Mouse (Mus musculus): ENCODE data around the gene Igsf11. TPM values are rescaled to one million over a fixed set of nuclear protein-coding genes. Genes with fewer than 3 reads are reported as not detected.

The Igsf11 gene
- total and polyA plus RNA-seq, 3 experiments, result not detected

DNA sequence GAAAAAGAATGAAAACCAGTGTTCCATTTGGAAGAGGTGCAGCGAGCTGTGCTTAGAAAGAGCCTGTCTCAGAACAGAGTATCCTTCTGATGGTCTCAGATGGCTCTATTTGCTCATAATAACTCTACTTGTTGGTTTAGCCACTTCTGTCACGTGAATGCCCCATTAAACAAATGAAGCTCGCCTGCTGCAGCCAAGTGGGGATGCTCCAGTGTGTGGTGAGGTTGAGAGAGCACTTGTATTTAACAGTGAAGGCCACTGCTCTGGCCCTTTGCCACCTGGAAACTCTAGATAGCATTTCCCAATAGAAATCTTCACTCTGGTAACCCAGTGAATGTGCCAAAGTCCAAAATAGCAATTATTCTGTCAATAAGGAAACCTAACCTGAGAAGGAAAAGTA, 92.9 kb downstream of the Igsf11 start:
- Histone ChIP-seq H3K27ac (ENCODE audit: control insufficient read depth, low read depth, low read length) (no peak overlapping the region), H3K9ac (ENCODE audit: control insufficient read depth, low read depth, low read length, poor library complexity, severe bottlenecking) (no peak overlapping the region), H3K36me3 (ENCODE audit: control insufficient read depth in 1 of 2, insufficient read depth in 2 of 2, low read length in 2 of 2) (no peaks in the 10 kb centered on the region), H3K4me3 (ENCODE audit: control insufficient read depth in 1 of 2, insufficient read depth in 1 of 2, low read depth in 2 of 2, low read length in 2 of 2) (no peak overlapping the region), H3K79me2 (ENCODE audit: control insufficient read depth, insufficient read depth, low read length, poor library complexity) (no peaks in the 10 kb centered on the region), H3K9me3 (replicated peaks; ENCODE audit: insufficient read depth, low read length) (no peaks in the 10 kb centered on the region), H3K4me1 (ENCODE audit: control insufficient read depth in 1 of 2, insufficient read depth in 2 of 2, low read length in 2 of 2) (no peaks in the 10 kb centered on the region), H3K27me3 (ENCODE audit: control insufficient read depth in 1 of 2, insufficient read depth in 2 of 2, low read length in 2 of 2) (no peaks in the 10 kb centered on the region; a peak in 1 of 4 replicates)
- TF ChIP-seq NELFE (IDR thresholded peaks at IDR 0.05; ENCODE audit: low read depth, low read length), result no peak
- no peak for DNase-seq (ENCODE audit: low read depth, low spot score)

DNA sequence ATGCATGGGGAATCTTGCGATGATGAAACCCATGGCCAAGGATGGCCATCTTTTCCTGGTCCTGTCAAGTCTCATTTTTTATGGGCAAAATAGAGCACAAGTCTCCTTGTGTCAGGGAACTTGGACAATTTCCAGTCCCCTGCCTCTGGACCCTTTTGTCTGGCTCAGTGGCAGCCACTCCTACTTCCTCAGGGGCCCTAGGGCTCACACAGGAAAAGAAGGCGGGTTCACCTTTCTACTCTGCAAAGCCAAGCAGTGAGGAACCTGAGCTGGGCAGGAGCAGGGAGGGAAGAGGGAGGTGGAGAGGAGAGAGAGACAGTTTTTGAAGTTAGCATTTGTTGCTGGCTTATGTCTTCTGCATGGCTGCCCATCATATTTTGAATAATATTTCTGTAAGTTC, 93.9 kb downstream of the Igsf11 start:
- TF ChIP-seq ZKSCAN1 (IDR thresholded peaks at IDR 0.05; ENCODE audit: low read depth, low read length) (no peak), ZNF384 (IDR thresholded peaks at IDR 0.05; ENCODE audit: low read depth, low read length) (no peak), MAX (IDR thresholded peaks at IDR 0.05; ENCODE audit: low read length) (no peak), RAD21 (IDR thresholded peaks at IDR 0.05; ENCODE audit: low read depth, low read length) (no peak), RCOR1 (IDR thresholded peaks at IDR 0.05; ENCODE audit: low read depth, low read length) (no peak), TBP (IDR thresholded peaks at IDR 0.05; ENCODE audit: low read depth, low read length) (no peak), EP300 (IDR thresholded peaks at IDR 0.05; ENCODE audit: low read depth in 1 of 2, low read length in 2 of 2) (no peak), HCFC1 (IDR thresholded peaks at IDR 0.05; ENCODE audit: low read depth, low read length) (no peak), TAL1 (IDR thresholded peaks at IDR 0.05; ENCODE audit: low read length) (no peak), USF1 (IDR thresholded peaks at IDR 0.05; ENCODE audit: low read depth, low read length) (no peak), MYC (IDR thresholded peaks at IDR 0.05; ENCODE audit: low read depth, low read length) (no peak)
- Histone ChIP-seq H3K4me3 (ENCODE audit: control insufficient read depth in 1 of 2, insufficient read depth in 1 of 2, low read depth in 2 of 2, low read length in 2 of 2) (no peak overlapping the region), H3K4me1 (ENCODE audit: control insufficient read depth in 1 of 2, insufficient read depth in 2 of 2, low read length in 2 of 2) (no peaks in the 10 kb centered on the region), H3K27me3 (ENCODE audit: control insufficient read depth in 1 of 2, insufficient read depth in 2 of 2, low read length in 2 of 2) (no peaks in the 10 kb centered on the region; a peak in 1 of 4 replicates), H3K9ac (ENCODE audit: control insufficient read depth, low read depth, low read length, poor library complexity, severe bottlenecking) (no peak overlapping the region), H3K27ac (ENCODE audit: control insufficient read depth, low read depth, low read length) (no peak overlapping the region), H3K79me2 (ENCODE audit: control insufficient read depth, insufficient read depth, low read length, poor library complexity) (no peaks in the 10 kb centered on the region), H3K9me3 (replicated peaks; ENCODE audit: insufficient read depth, low read length) (no peaks in the 10 kb centered on the region), H3K36me3 (ENCODE audit: control insufficient read depth in 1 of 2, insufficient read depth in 2 of 2, low read length in 2 of 2) (no peaks in the 10 kb centered on the region)
- no peak for DNase-seq (ENCODE audit: low read depth, low spot score)

DNA sequence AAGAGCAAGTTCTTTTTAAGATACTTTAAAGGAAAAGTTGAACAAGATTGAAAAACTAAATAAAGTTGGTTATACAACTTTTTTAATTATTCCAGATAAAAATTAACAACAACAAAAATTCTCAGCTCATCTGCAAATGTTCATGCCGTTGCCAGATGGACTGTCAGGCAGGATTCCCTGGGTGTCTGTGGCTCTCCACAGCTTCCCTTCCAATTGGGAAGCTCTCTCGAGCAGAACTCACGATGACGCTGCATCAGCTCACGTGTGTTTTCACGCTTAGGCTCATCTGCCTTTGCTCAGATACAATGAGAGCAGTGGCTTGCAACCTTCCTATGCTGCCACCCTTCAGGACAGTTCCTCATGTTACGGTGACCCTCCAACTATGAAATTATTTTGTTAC, 101.2 kb downstream of the Igsf11 start:
- no peaks in the 10 kb centered on the region; a peak in 1 of 4 replicates for H3K27me3 ChIP-seq (ENCODE audit: control insufficient read depth in 1 of 2, insufficient read depth in 2 of 2, low read length in 2 of 2)
- no peak for DNase-seq (ENCODE audit: low read depth, low spot score)
- no peak overlapping the region for H3K27ac ChIP-seq (ENCODE audit: control insufficient read depth, low read depth, low read length)
- H3K79me2 ChIP-seq (ENCODE audit: control insufficient read depth, insufficient read depth, low read length, poor library complexity), result no peaks in the 10 kb centered on the region
- no peaks in the 10 kb centered on the region for H3K4me1 ChIP-seq (ENCODE audit: control insufficient read depth in 1 of 2, insufficient read depth in 2 of 2, low read length in 2 of 2)
- TF ChIP-seq TBP (IDR thresholded peaks at IDR 0.05; ENCODE audit: low read depth, low read length), result no peak
- TF ChIP-seq NRF1 (IDR thresholded peaks at IDR 0.05; ENCODE audit: insufficient read depth, low read depth, low read length, poor library complexity, severe bottlenecking), result no peak
- TF ChIP-seq MXI1 (IDR thresholded peaks at IDR 0.05; ENCODE audit: low read depth, low read length), result no peak
- TF ChIP-seq UBTF (IDR thresholded peaks at IDR 0.05; ENCODE audit: borderline replicate concordance, insufficient read depth, low read depth, low read length), result no peak
- TF ChIP-seq JUND (IDR thresholded peaks at IDR 0.05; ENCODE audit: low read depth, low read length), result no peak
- no peak for TF ChIP-seq BHLHE40 (IDR thresholded peaks at IDR 0.05; ENCODE audit: borderline replicate concordance, low read depth, low read length)
- TF ChIP-seq KAT2A (conservative IDR thresholded peaks at IDR 0.05; ENCODE audit: low read depth, low read length), result no peak
- H3K9ac ChIP-seq (ENCODE audit: control insufficient read depth, low read depth, low read length, poor library complexity, severe bottlenecking), result no peak overlapping the region
- H3K9me3 ChIP-seq (replicated peaks; ENCODE audit: insufficient read depth, low read length), result no peaks in the 10 kb centered on the region
- no peak overlapping the region for H3K4me3 ChIP-seq (ENCODE audit: control insufficient read depth in 1 of 2, insufficient read depth in 1 of 2, low read depth in 2 of 2, low read length in 2 of 2)
- no peaks in the 10 kb centered on the region for H3K36me3 ChIP-seq (ENCODE audit: control insufficient read depth in 1 of 2, insufficient read depth in 2 of 2, low read length in 2 of 2)
